Mouse (Mus musculus) left cerebral cortex, adult 18-20 months (tissue): ENCODE results near the gene Ctsw. TPM values are rescaled to one million over a fixed set of nuclear protein-coding genes. Genes with fewer than 3 reads are reported as not detected.

Experiments used
- total RNA-seq, 2 experiments: library from RNA; stranded (reverse); gene quantifications; 2 replicates each; pipeline ENCODE4 v1.2.3; 2021

The Ctsw gene
- total RNA-seq, 2 experiments from 2014 or later = 0.33 to 0.61 TPM

Other genes with a start within 250 kb of the Ctsw start
- 10 to 100 TPM; 57.3 to 61.0 TPM for gene Pacs1, start 195.4 kb downstream of the Ctsw start, total RNA-seq
- 100 to 1,000 TPM; 209 to 213 TPM for gene Sf3b2, start 173.1 kb downstream of the Ctsw start, total RNA-seq
- gene Gal3st3, start 170.2 kb downstream of the Ctsw start, total RNA-seq = 10 to 100 TPM; 70.5 to 73.8 TPM
- not detected for gene Catsper1, start 132.8 kb downstream of the Ctsw start, total RNA-seq
- 10 to 100 TPM; 25.4 to 26.9 TPM for gene Cst6, start 118.9 kb downstream of the Ctsw start, total RNA-seq
- gene Eif1ad, start 101.8 kb downstream of the Ctsw start, total RNA-seq = 10 to 100 TPM; 22.6 to 26.3 TPM
- gene Banf1, start 101.3 kb downstream of the Ctsw start, total RNA-seq = 10 to 100 TPM; 83.5 to 84.2 TPM
- gene Sart1, start 79.8 kb downstream of the Ctsw start, total RNA-seq = 10 to 100 TPM; 78.4 to 88.6 TPM
- not detected for gene Tsga10ip, start 66.0 kb downstream of the Ctsw start, total RNA-seq
- gene Drap1, start 43.5 kb downstream of the Ctsw start, total RNA-seq = 100 to 1,000 TPM; 263 to 283 TPM
- 10 to 100 TPM; 73.6 to 75.6 TPM for gene AI837181, start 43.4 kb downstream of the Ctsw start, total RNA-seq
- gene Fosl1, start 21.0 kb downstream of the Ctsw start, total RNA-seq = not detected
- gene Ccdc85b, start 10.6 kb downstream of the Ctsw start, total RNA-seq = 10 to 100 TPM; 28.3 to 31.5 TPM
- 10 to 100 TPM; 91.2 to 98.9 TPM for gene Fibp, start 7.9 kb downstream of the Ctsw start, total RNA-seq
- gene Efemp2, start 5.4 kb upstream of the Ctsw start, total RNA-seq = 10 to 100 TPM; 12.9 to 15.9 TPM
- 10 to 100 TPM; 28.0 to 33.9 TPM for gene Mus81, start 19.9 kb upstream of the Ctsw start, total RNA-seq
- gene Cfl1, start 21.9 kb upstream of the Ctsw start, total RNA-seq = 1,000 to 10,000 TPM; 1,316 to 1,327 TPM
- gene 1700020D05Rik, start 35.3 kb upstream of the Ctsw start, total RNA-seq = 1 to 10 TPM; 5.3 to 6.7 TPM
- 10 to 100 TPM; 88.3 TPM for gene Snx32, start 42.0 kb upstream of the Ctsw start, total RNA-seq
- gene Ovol1, start 92.1 kb upstream of the Ctsw start, total RNA-seq = not detected
- 1 to 10 TPM; 5.7 to 6.1 TPM for gene Ap5b1, start 99.5 kb upstream of the Ctsw start, total RNA-seq
- 10 to 100 TPM; 83.1 to 83.4 TPM for gene Rnaseh2c, start 133.4 kb upstream of the Ctsw start, total RNA-seq
- gene Kat5, start 141.7 kb upstream of the Ctsw start, total RNA-seq = 10 to 100 TPM; 92.6 to 96.3 TPM
- 10 to 100 TPM; 18.8 to 22.0 TPM for gene Rela, start 169.0 kb upstream of the Ctsw start, total RNA-seq
- 10 to 100 TPM; 11.5 to 13.3 TPM for gene Sipa1, start 195.2 kb upstream of the Ctsw start, total RNA-seq
- gene Map3k11, start 220.2 kb upstream of the Ctsw start, total RNA-seq = 10 to 100 TPM; 18.8 to 22.4 TPM
- gene Pcnx3, start 220.4 kb upstream of the Ctsw start, total RNA-seq = 10 to 100 TPM; 61.1 to 74.0 TPM
- not detected for gene Kcnk7, start 235.9 kb upstream of the Ctsw start, total RNA-seq